Mouse (Mus musculus) limb, embryonic 10.5 days (tissue): ENCODE data around the gene AC124108.1. TPM values are rescaled to one million over a fixed set of nuclear protein-coding genes. Genes with fewer than 3 reads are reported as not detected.

Experiments used
- DNase-seq: peaks from one replicate; pipeline ENCODE4 v3.0.0-alpha.2; 2017; ENCODE audit warnings: low spot score
- H3K27ac ChIP-seq: fragments of 300-500 bp; sonication (generic); 2 replicates; pipeline ENCODE4 v1.5.1; 2016; ENCODE audit warnings: mild to moderate bottlenecking
- H3K27me3 ChIP-seq: fragments of 300-500 bp; sonication (generic); 2 replicates; pipeline ENCODE4 v1.6.1; 2016; ENCODE audit warnings: low read depth, mild to moderate bottlenecking; ENCODE audit not compliant: poor library complexity, severe bottlenecking
- H3K36me3 ChIP-seq: fragments of 300-500 bp; sonication (generic); 2 replicates; pipeline ENCODE4 v1.6.1; 2016; ENCODE audit warnings: mild to moderate bottlenecking, moderate library complexity
- H3K4me1 ChIP-seq: fragments of 300-500 bp; sonication (generic); 2 replicates; pipeline ENCODE4 v1.6.1; 2016
- H3K4me3 ChIP-seq: fragments of 300-500 bp; sonication (generic); 2 replicates; pipeline ENCODE4 v1.5.1; 2016; ENCODE audit warnings: mild to moderate bottlenecking, moderate library complexity
- H3K9me3 ChIP-seq: fragments of 300-500 bp; sonication (generic); replicated peaks from 2 replicates; pipeline ENCODE4 v1.6.1; 2016; ENCODE audit warnings: mild to moderate bottlenecking
- WGBS: fragments of 180-500 bp; shearing (Covaris S2); methylation state at CpG from one replicate; pipeline ENCODE4 v1.1.7; 2016; 5-methylcytosine and 5-hydroxymethylcytosine counted together
- polyA plus RNA-seq: library from polyadenylated mRNA; unstranded; fragments of >200 nt; fragmentation: Nextera tagmentation; extraction: Ambion mirVana; gene quantifications from 2 replicates; pipeline ENCODE4 v1.2.1, GENCODE M21; 2016

AC124108.1 gene
- polyA plus RNA-seq, 1 experiment from 2014 or later = 0.64 TPM

GRCm38 (mm10) chr1:132171619-132172018, 19.6 kb upstream of the AC124108.1 start:
- Histone ChIP-seq H3K4me1 (peaks cover 40% of the 10 kb centered on the region), H3K9me3 (no peaks in the 10 kb centered on the region), H3K27me3 (peaks cover 33% of the 10 kb centered on the region; the same call in 1 of the 2 replicates), H3K36me3 (no peaks in the 10 kb centered on the region), H3K4me3 (no peak overlapping the region), H3K27ac (0 out of 2 replicates have a peak overlapping the region, but pooled peaks have one; percentile 44)
- WGBS = 40% methylated on average over 1 of the region's 2 CpGs
- no peak for DNase-seq

GRCm38 (mm10) chr1:132186303-132186702, 5.0 kb upstream of the AC124108.1 start:
- no peaks in the 10 kb centered on the region for H3K9me3 ChIP-seq
- DNase-seq = no peak
- WGBS = 92% methylated on average over 4 of the region's 4 CpGs
- peaks cover 43% of the 10 kb centered on the region for H3K27me3 ChIP-seq
- H3K36me3 ChIP-seq = no peaks in the 10 kb centered on the region
- no peak overlapping the region for H3K4me3 ChIP-seq
- no peak overlapping the region for H3K27ac ChIP-seq
- peaks cover 46% of the 10 kb centered on the region for H3K4me1 ChIP-seq

- no peak overlapping the region for H3K27ac ChIP-seq
- no peaks in the 10 kb centered on the region for H3K36me3 ChIP-seq
- peaks cover 52% of the 10 kb centered on the region for H3K4me1 ChIP-seq
- H3K4me3 ChIP-seq = no peak overlapping the region
- WGBS = 36% methylated on average over 9 of the region's 9 CpGs
- DNase-seq = peak; percentile 32
- peaks cover 66% of the 10 kb centered on the region for H3K27me3 ChIP-seq
- no peaks in the 10 kb centered on the region for H3K9me3 ChIP-seq
These were observed 2.7 kb upstream of the AC124108.1 start for GRCm38 (mm10) chr1:132188442-132189066.

- Histone ChIP-seq H3K27me3 (peaks cover 73% of the 10 kb centered on the region), H3K4me3 (no peak overlapping the region)
These were observed 2.0 kb upstream of the AC124108.1 start for GRCm38 (mm10) chr1:132189231-132189630.

GRCm38 (mm10) chr1:132190040-132190513, 1.2 kb upstream of the AC124108.1 start:
- Histone ChIP-seq H3K4me1 (peaks cover 63% of the 10 kb centered on the region), H3K4me3 (peak overlapping the region; percentile 75), H3K27me3 (peaks cover 74% of the 10 kb centered on the region), H3K36me3 (no peaks in the 10 kb centered on the region), H3K9me3 (no peaks in the 10 kb centered on the region), H3K27ac (peak overlapping the region; percentile 96)
- under 1% methylated on average over 50 of the region's 50 CpGs for WGBS
- peak; percentile 79 for DNase-seq

More at GRCm38 (mm10) chr1:132189231-132189630, 2.0 kb upstream of the AC124108.1 start:
- Histone ChIP-seq H3K4me1 (peaks cover 54% of the 10 kb centered on the region), H3K27ac (no peak overlapping the region), H3K9me3 (no peaks in the 10 kb centered on the region), H3K36me3 (no peaks in the 10 kb centered on the region)
- DNase-seq = no peak
- 62% methylated on average over 4 of the region's 4 CpGs for WGBS

GRCm38 (mm10) chr1:132190621-132191092, 600 bp upstream of the AC124108.1 start:
- DNase-seq = peak; percentile 79
- Histone ChIP-seq H3K4me1 (peaks cover 66% of the 10 kb centered on the region), H3K27me3 (peaks cover 78% of the 10 kb centered on the region)

GRCm38 (mm10) chr1:132191786-132192680, 776 bp downstream of the AC124108.1 start:
- no peaks in the 10 kb centered on the region for H3K9me3 ChIP-seq
- peak overlapping the region; percentile 75 for H3K4me3 ChIP-seq
- H3K27ac ChIP-seq = peak overlapping the region; percentile 96
- peak; percentile 60 for DNase-seq
- H3K36me3 ChIP-seq = no peaks in the 10 kb centered on the region
- 5% methylated on average over 16 of the region's 16 CpGs for WGBS
- H3K27me3 ChIP-seq = peaks cover 85% of the 10 kb centered on the region
- peaks cover 80% of the 10 kb centered on the region for H3K4me1 ChIP-seq

More at GRCm38 (mm10) chr1:132190621-132191092, 600 bp upstream of the AC124108.1 start:
- Histone ChIP-seq H3K36me3 (no peaks in the 10 kb centered on the region), H3K27ac (peak overlapping the region; percentile 96), H3K9me3 (no peaks in the 10 kb centered on the region), H3K4me3 (peak overlapping the region; percentile 75)
- under 1% methylated on average over 60 of the region's 62 CpGs for WGBS

- Histone ChIP-seq H3K27ac (no peak overlapping the region), H3K4me1 (peaks cover 94% of the 10 kb centered on the region), H3K36me3 (no peaks in the 10 kb centered on the region; the same call in 1 of the 2 replicates), H3K4me3 (no peak overlapping the region), H3K27me3 (peaks cover 80% of the 10 kb centered on the region), H3K9me3 (no peaks in the 10 kb centered on the region)
- peak; percentile 27 for DNase-seq
- WGBS = 51% methylated on average over 3 of the region's 3 CpGs
These were observed 2.5 kb downstream of the AC124108.1 start for GRCm38 (mm10) chr1:132193806-132194205.

- H3K27ac ChIP-seq = 0 out of 2 replicates have a peak overlapping the region, but pooled peaks have one; percentile 42
- H3K4me3 ChIP-seq = no peak overlapping the region
- no peaks in the 10 kb centered on the region; the same call in 1 of the 2 replicates for H3K36me3 ChIP-seq
- H3K4me1 ChIP-seq = peaks cover 99% of the 10 kb centered on the region
- DNase-seq = peak; percentile 23
- H3K27me3 ChIP-seq = peaks cover 80% of the 10 kb centered on the region
- 69% methylated on average over 3 of the region's 3 CpGs for WGBS
- H3K9me3 ChIP-seq = no peaks in the 10 kb centered on the region
These were observed 3.4 kb downstream of the AC124108.1 start for GRCm38 (mm10) chr1:132194624-132195023.

GRCm38 (mm10) chr1:132195100-132195499, 3.8 kb downstream of the AC124108.1 start:
- WGBS = 54% methylated on average over 9 of the region's 9 CpGs
- peak; percentile 32 for DNase-seq
- no peaks in the 10 kb centered on the region for H3K9me3 ChIP-seq

GRCm38 (mm10) chr1:132195681-132196080, 4.4 kb downstream of the AC124108.1 start:
- Histone ChIP-seq H3K36me3 (no peaks in the 10 kb centered on the region; the same call in 1 of the 2 replicates), H3K4me3 (0 out of 2 replicates have a peak overlapping the region, but pooled peaks have one; percentile 5), H3K9me3 (no peaks in the 10 kb centered on the region), H3K4me1 (peaks cover 100% of the 10 kb centered on the region), H3K27me3 (peaks cover 80% of the 10 kb centered on the region), H3K27ac (peak overlapping the region; percentile 74)
- DNase-seq = peak; percentile 35
- 28% methylated on average over 5 of the region's 5 CpGs for WGBS

More at GRCm38 (mm10) chr1:132195100-132195499, 3.8 kb downstream of the AC124108.1 start:
- Histone ChIP-seq H3K27me3 (peaks cover 80% of the 10 kb centered on the region), H3K4me1 (peaks cover 99% of the 10 kb centered on the region), H3K27ac (peak overlapping the region; percentile 74), H3K4me3 (no peak overlapping the region), H3K36me3 (no peaks in the 10 kb centered on the region; the same call in 1 of the 2 replicates)

GRCm38 (mm10) chr1:132196337-132196736, 5.1 kb downstream of the AC124108.1 start:
- no peaks in the 10 kb centered on the region; the same call in 1 of the 2 replicates for H3K36me3 ChIP-seq
- H3K27ac ChIP-seq = peak overlapping the region; percentile 74
- H3K4me1 ChIP-seq = peaks cover 100% of the 10 kb centered on the region
- 11% methylated on average over 7 of the region's 7 CpGs for WGBS
- H3K9me3 ChIP-seq = no peaks in the 10 kb centered on the region
- peaks cover 80% of the 10 kb centered on the region for H3K27me3 ChIP-seq
- H3K4me3 ChIP-seq = peak overlapping the region; percentile 19; the same call in 1 of the 2 replicates
- DNase-seq = peak; percentile 31
